Mouse (Mus musculus): ENCODE measurements at regions not wholly inside any gene's neighbourhood (a gene's known extent, or its start where the extent isn't known, plus 50 kb on each side); places are given as distances from the start of the nearest gene placed in this dataset.

- H3K27ac ChIP-seq (ENCODE audit: low read length) = no peak overlapping the region
- no peak overlapping the region for H3K4me3 ChIP-seq (ENCODE audit: low read length)
- no peak overlapping the region for H3K9ac ChIP-seq (ENCODE audit: low read length)
- no peaks in the 10 kb centered on the region for H3K36me3 ChIP-seq (ENCODE audit: control insufficient read depth, insufficient read depth, low read length)
- no peaks in the 10 kb centered on the region for H3K9me3 ChIP-seq (ENCODE audit: control insufficient read depth, low read length)
- ATAC-seq (ENCODE audit: low read depth) = no peak
- no peaks in the 10 kb centered on the region for H3K4me1 ChIP-seq (replicated peaks; ENCODE audit: control insufficient read depth, insufficient read depth, low read length)
- WGBS = 16% methylated on average over 22 of the region's 22 CpGs
- no peak overlapping the region for H3K4me2 ChIP-seq (ENCODE audit: low read depth, low read length)
- H3K27me3 ChIP-seq (ENCODE audit: control insufficient read depth, insufficient read depth, low read depth, low read length) = peaks cover 19% of the 10 kb centered on the region
Observed at GRCm38 (mm10) chr5:120251697-120252401, 135.6 kb downstream of the Rbm19 start.

- 10% methylated on average over 8 of the region's 8 CpGs for WGBS
- H3K27me3 ChIP-seq (ENCODE audit: control insufficient read depth, insufficient read depth, low read depth, low read length) = peaks cover 19% of the 10 kb centered on the region
- 0 out of 2 replicates have a peak, but pooled peaks cover 3% of the 10 kb centered on the region for H3K9me3 ChIP-seq (ENCODE audit: control insufficient read depth, low read length)
- H3K4me2 ChIP-seq (ENCODE audit: low read depth, low read length) = no peak overlapping the region
- H3K9ac ChIP-seq (ENCODE audit: low read length) = no peak overlapping the region
- no peaks in the 10 kb centered on the region for H3K36me3 ChIP-seq (ENCODE audit: control insufficient read depth, insufficient read depth, low read length)
- H3K4me1 ChIP-seq (replicated peaks; ENCODE audit: control insufficient read depth, insufficient read depth, low read length) = no peaks in the 10 kb centered on the region
- H3K27ac ChIP-seq (ENCODE audit: low read length) = no peak overlapping the region
- no peak overlapping the region for H3K4me3 ChIP-seq (ENCODE audit: low read length)
- ATAC-seq (ENCODE audit: low read depth) = no peak
Observed at GRCm38 (mm10) chr5:120252551-120252950, 136.3 kb downstream of the Rbm19 start.

- no peaks in the 10 kb centered on the region for H3K4me1 ChIP-seq (replicated peaks; ENCODE audit: control insufficient read depth, insufficient read depth, low read length)
- H3K9me3 ChIP-seq (ENCODE audit: control insufficient read depth, low read length) = no peaks in the 10 kb centered on the region
- no peak overlapping the region for H3K9ac ChIP-seq (ENCODE audit: low read length)
- no peaks in the 10 kb centered on the region for H3K36me3 ChIP-seq (ENCODE audit: control insufficient read depth, insufficient read depth, low read length)
- H3K27ac ChIP-seq (ENCODE audit: low read length) = no peak overlapping the region
- H3K4me2 ChIP-seq (ENCODE audit: low read depth, low read length) = no peak overlapping the region
- H3K27me3 ChIP-seq (ENCODE audit: control insufficient read depth, insufficient read depth, low read depth, low read length) = peaks cover 11% of the 10 kb centered on the region
- 36% methylated on average over 14 of the region's 14 CpGs for WGBS
- H3K4me3 ChIP-seq (ENCODE audit: low read length) = no peak overlapping the region
- ATAC-seq (ENCODE audit: low read depth) = no peak
Observed at GRCm38 (mm10) chr5:120262715-120263273, 146.5 kb downstream of the Rbm19 start.

GRCm38 (mm10) chr5:120269416-120269860, 153.2 kb downstream of the Rbm19 start:
- no peaks in the 10 kb centered on the region for H3K36me3 ChIP-seq (ENCODE audit: control insufficient read depth, insufficient read depth, low read length)
- no peaks in the 10 kb centered on the region for H3K4me1 ChIP-seq (replicated peaks; ENCODE audit: control insufficient read depth, insufficient read depth, low read length)
- no peak overlapping the region for H3K27ac ChIP-seq (ENCODE audit: low read length)
- H3K9me3 ChIP-seq (ENCODE audit: control insufficient read depth, low read length) = 0 out of 2 replicates have a peak, but pooled peaks cover 3% of the 10 kb centered on the region
- no peak overlapping the region for H3K4me3 ChIP-seq (ENCODE audit: low read length)
- peaks cover 19% of the 10 kb centered on the region for H3K27me3 ChIP-seq (ENCODE audit: control insufficient read depth, insufficient read depth, low read depth, low read length)
- 6% methylated on average over 22 of the region's 22 CpGs for WGBS
- peak overlapping the region; percentile 33 for H3K4me2 ChIP-seq (ENCODE audit: low read depth, low read length)
- peak overlapping the region; percentile 31; the same call in 1 of the 2 replicates for H3K9ac ChIP-seq (ENCODE audit: low read length)
- 0 out of 2 replicates have a peak, but pooled peaks have one; percentile 10 for ATAC-seq (ENCODE audit: low read depth)

DNA sequence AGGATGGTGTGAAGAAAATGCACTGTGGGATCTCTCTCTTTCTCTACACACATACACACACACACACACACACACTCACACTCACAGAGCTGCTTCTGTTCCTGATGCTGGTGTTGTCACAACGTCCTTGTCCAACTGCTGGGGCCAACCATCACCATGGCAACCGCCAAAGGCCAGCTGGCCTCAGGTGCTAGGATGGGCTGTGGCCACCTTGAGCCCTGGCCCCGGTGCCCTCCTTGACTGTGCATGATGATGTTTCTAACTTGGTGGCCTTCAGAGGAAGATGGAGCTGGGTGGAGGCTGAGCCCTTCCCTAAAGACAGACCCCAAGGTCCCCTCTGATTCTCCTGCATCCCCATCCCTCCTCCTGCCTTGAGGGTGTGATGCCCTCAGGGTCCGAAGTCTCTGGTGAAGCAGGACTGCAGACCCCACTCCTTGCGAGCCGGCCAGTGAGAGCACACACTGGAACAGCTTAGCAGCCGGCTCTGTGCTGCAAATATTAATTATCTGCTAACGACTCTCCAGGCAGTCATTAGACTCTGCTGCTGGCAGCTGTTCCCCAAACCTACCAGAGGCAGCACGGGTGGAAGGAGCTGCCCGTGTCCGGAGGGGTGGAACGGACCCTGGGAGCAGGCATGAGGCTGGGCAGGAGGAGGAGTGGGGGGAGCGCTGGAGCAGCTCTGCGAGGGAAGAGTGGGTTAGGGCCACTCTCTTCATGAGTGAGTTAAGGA, 154.8 kb downstream of the Rbm19 start:
- H3K9me3 ChIP-seq (ENCODE audit: control insufficient read depth, low read length) = 0 out of 2 replicates have a peak, but pooled peaks cover 3% of the 10 kb centered on the region
- 44% methylated on average over 14 of the region's 14 CpGs for WGBS
- no peak overlapping the region for H3K4me3 ChIP-seq (ENCODE audit: low read length)
- no peaks in the 10 kb centered on the region for H3K36me3 ChIP-seq (ENCODE audit: control insufficient read depth, insufficient read depth, low read length)
- H3K4me1 ChIP-seq (replicated peaks; ENCODE audit: control insufficient read depth, insufficient read depth, low read length) = no peaks in the 10 kb centered on the region
- peaks cover 19% of the 10 kb centered on the region for H3K27me3 ChIP-seq (ENCODE audit: control insufficient read depth, insufficient read depth, low read depth, low read length)
- no peak for ATAC-seq (ENCODE audit: low read depth)
- H3K27ac ChIP-seq (ENCODE audit: low read length) = no peak overlapping the region
- no peak overlapping the region for H3K4me2 ChIP-seq (ENCODE audit: low read depth, low read length)
- no peak overlapping the region for H3K9ac ChIP-seq (ENCODE audit: low read length)

- Histone ChIP-seq H3K27me3 (ENCODE audit: control insufficient read depth, insufficient read depth, low read depth, low read length) (peaks cover 18% of the 10 kb centered on the region), H3K36me3 (ENCODE audit: control insufficient read depth, insufficient read depth, low read length) (no peaks in the 10 kb centered on the region), H3K9ac (ENCODE audit: low read length) (no peak overlapping the region), H3K4me3 (ENCODE audit: low read length) (no peak overlapping the region), H3K9me3 (ENCODE audit: control insufficient read depth, low read length) (0 out of 2 replicates have a peak, but pooled peaks cover 3% of the 10 kb centered on the region), H3K27ac (ENCODE audit: low read length) (no peak overlapping the region), H3K4me1 (replicated peaks; ENCODE audit: control insufficient read depth, insufficient read depth, low read length) (no peaks in the 10 kb centered on the region), H3K4me2 (ENCODE audit: low read depth, low read length) (no peak overlapping the region)
- 67% methylated on average over 9 of the region's 9 CpGs for WGBS
- no peak for ATAC-seq (ENCODE audit: low read depth)
Observed at GRCm38 (mm10) chr5:120276229-120276628, 155.3 kb upstream of the Lhx5 start.

- H3K4me3 ChIP-seq (ENCODE audit: low read length) = no peak overlapping the region
- H3K9me3 ChIP-seq (ENCODE audit: control insufficient read depth, low read length) = no peaks in the 10 kb centered on the region
- no peak overlapping the region for H3K27ac ChIP-seq (ENCODE audit: low read length)
- peaks cover 40% of the 10 kb centered on the region for H3K27me3 ChIP-seq (ENCODE audit: control insufficient read depth, insufficient read depth, low read depth, low read length)
- H3K4me2 ChIP-seq (ENCODE audit: low read depth, low read length) = no peak overlapping the region
- under 1% methylated on average over 13 of the region's 13 CpGs for WGBS
- no peak for ATAC-seq (ENCODE audit: low read depth)
- no peaks in the 10 kb centered on the region for H3K36me3 ChIP-seq (ENCODE audit: control insufficient read depth, insufficient read depth, low read length)
- H3K9ac ChIP-seq (ENCODE audit: low read length) = no peak overlapping the region
- no peaks in the 10 kb centered on the region for H3K4me1 ChIP-seq (replicated peaks; ENCODE audit: control insufficient read depth, insufficient read depth, low read length)
Observed at GRCm38 (mm10) chr5:120280321-120280720, 151.2 kb upstream of the Lhx5 start.

DNA sequence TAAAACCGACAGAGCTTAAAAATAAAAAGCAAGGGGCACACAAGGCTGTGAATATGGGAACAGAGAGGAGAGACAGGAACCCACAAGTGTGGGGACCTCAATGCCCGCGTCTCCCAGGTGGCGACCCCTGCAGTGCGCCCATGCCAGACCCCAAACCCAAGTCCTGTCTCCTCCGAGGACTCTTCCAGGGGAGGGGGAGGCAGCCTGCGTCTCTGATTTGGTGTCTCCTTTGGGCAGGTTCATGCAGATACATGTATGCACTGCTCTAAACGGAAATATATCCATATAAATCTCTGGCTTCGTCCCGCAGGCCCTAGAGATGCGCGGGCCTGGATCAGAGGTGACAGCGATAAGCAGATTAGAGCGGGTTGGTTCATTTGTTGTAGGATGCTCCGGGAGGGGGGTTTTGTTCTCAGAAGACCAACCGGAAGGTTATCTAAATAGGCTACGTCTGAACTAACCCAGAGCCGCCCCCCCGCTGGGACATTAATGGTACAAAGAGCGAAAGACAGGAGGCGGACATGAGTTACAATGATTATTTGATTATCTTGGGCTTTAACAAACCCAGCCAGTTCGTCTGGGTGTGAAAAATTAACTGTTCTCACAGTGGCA, 150.4 kb upstream of the Lhx5 start:
- 4% methylated on average over 22 of the region's 22 CpGs for WGBS

More for the DNA sequence above, 150.4 kb upstream of the Lhx5 start:
- no peak for ATAC-seq (ENCODE audit: low read depth)
- Histone ChIP-seq H3K4me3 (ENCODE audit: low read length) (no peak overlapping the region), H3K36me3 (ENCODE audit: control insufficient read depth, insufficient read depth, low read length) (no peaks in the 10 kb centered on the region), H3K4me2 (ENCODE audit: low read depth, low read length) (no peak overlapping the region), H3K27me3 (ENCODE audit: control insufficient read depth, insufficient read depth, low read depth, low read length) (peaks cover 43% of the 10 kb centered on the region), H3K9ac (ENCODE audit: low read length) (no peak overlapping the region), H3K9me3 (ENCODE audit: control insufficient read depth, low read length) (no peaks in the 10 kb centered on the region), H3K4me1 (replicated peaks; ENCODE audit: control insufficient read depth, insufficient read depth, low read length) (no peaks in the 10 kb centered on the region), H3K27ac (ENCODE audit: low read length) (no peak overlapping the region)
